Mouse (Mus musculus) spleen, adult 2 months (tissue): ENCODE results near the gene Tenm4.

Experiments
- CTCF ChIP-seq: fragments of 200-500 bp; IDR thresholded peaks from 2 replicates; pipeline ENCODE4 v1.5.1; 2011; ENCODE audit warnings: mild to moderate bottlenecking, inconsistent platforms; ENCODE audit not compliant: insufficient read depth, insufficient read length, insufficient replicate concordance; ENCODE audit errors: extremely low read depth
- POLR2A ChIP-seq: fragments of 200-500 bp; IDR thresholded peaks from 2 replicates; pipeline ENCODE4 v1.6.1; 2011; ENCODE audit warnings: low read depth, low read length, inconsistent platforms

GRCm38 (mm10) chr7:96720465-96720864, 549.4 kb downstream of the Tenm4 start:
- no peak for TF ChIP-seq POLR2A
- no peak for TF ChIP-seq CTCF
